Mouse (Mus musculus) embryonic facial prominence, embryonic 15.5 days (tissue): ENCODE measurements around the gene Prpsap1. TPM values are rescaled to one million over a fixed set of nuclear protein-coding genes. Genes with fewer than 3 reads are reported as not detected.
"Not testable (repeated sequence)": the region's sequence is repeated elsewhere in the genome, so short reads cannot be mapped to it uniquely, and the experiment has no call there.

Experiments used
- ATAC-seq: fragments of 200-750 bp; cut with Nextera tagmentation; 2 replicates; pipeline ENCODE4 v1.8.0; 2017; ENCODE audit warnings: low read depth, moderate TSS enrichment; ENCODE audit not compliant: insufficient number of reproducible peaks, low FRiP score, low TSS enrichment
- H3K27ac ChIP-seq: fragments of 300-500 bp; sonication (generic); replicated peaks from 2 replicates; pipeline ENCODE4 v1.5.1; 2015; ENCODE audit warnings: mild to moderate bottlenecking, inconsistent platforms
- H3K27me3 ChIP-seq: fragments of 300-500 bp; sonication (generic); 2 replicates; pipeline ENCODE4 v1.6.1; 2015; ENCODE audit warnings: inconsistent platforms
- H3K36me3 ChIP-seq: fragments of 300-500 bp; sonication (generic); 2 replicates; pipeline ENCODE4 v1.6.1; 2015; ENCODE audit warnings: mild to moderate bottlenecking, inconsistent platforms
- H3K4me1 ChIP-seq: fragments of 300-500 bp; sonication (generic); 2 replicates; pipeline ENCODE4 v1.6.1; 2015; ENCODE audit warnings: inconsistent platforms
- H3K4me2 ChIP-seq: fragments of 300-500 bp; sonication (generic); replicated peaks from 2 replicates; pipeline ENCODE4 v1.6.1; 2015; ENCODE audit warnings: mild to moderate bottlenecking, inconsistent platforms
- H3K4me3 ChIP-seq: fragments of 300-500 bp; sonication (generic); replicated peaks from 2 replicates; pipeline ENCODE4 v1.5.1; 2015; ENCODE audit warnings: mild to moderate bottlenecking, inconsistent platforms
- H3K9ac ChIP-seq: fragments of 300-500 bp; sonication (generic); 2 replicates; pipeline ENCODE4 v1.6.1; 2015; ENCODE audit warnings: inconsistent platforms
- H3K9me3 ChIP-seq: fragments of 300-500 bp; sonication (generic); replicated peaks from 2 replicates; pipeline ENCODE4 v1.6.1; 2016; ENCODE audit warnings: inconsistent platforms
- WGBS: fragments of 180-500 bp; shearing (Covaris S2); methylation state at CpG from one replicate; pipeline ENCODE4 v1.1.7; 2015; 5-methylcytosine and 5-hydroxymethylcytosine counted together
- polyA plus RNA-seq: library from polyadenylated mRNA; unstranded; fragments of >200 nt; fragmentation: Nextera tagmentation; extraction: Ambion mirVana; gene quantifications from 2 replicates; pipeline ENCODE4 v1.2.1, GENCODE M21; 2015

Prpsap1 gene
- polyA plus RNA-seq, 1 experiment from 2014 or later: 161 TPM

- WGBS: 92% methylated on average over 8 of the region's 8 CpGs
- no peak overlapping the region for H3K9ac ChIP-seq
Measured at GRCm38 (mm10) chr11:116480975-116481374, 13.0 kb downstream of the Prpsap1 start.

GRCm38 (mm10) chr11:116479832-116480231, 14.2 kb downstream of the Prpsap1 start:
- WGBS: 46% methylated on average over 8 of the region's 8 CpGs
- no peak for ATAC-seq
- Histone ChIP-seq H3K27me3 (no peaks in the 10 kb centered on the region), H3K4me2 (no peak overlapping the region), H3K9me3 (no peaks in the 10 kb centered on the region), H3K9ac (no peak overlapping the region), H3K36me3 (peaks cover 93% of the 10 kb centered on the region), H3K4me1 (no peaks in the 10 kb centered on the region), H3K27ac (no peak overlapping the region), H3K4me3 (no peak overlapping the region)

More at GRCm38 (mm10) chr11:116480975-116481374, 13.0 kb downstream of the Prpsap1 start:
- Histone ChIP-seq H3K9me3 (no peaks in the 10 kb centered on the region), H3K36me3 (peaks cover 95% of the 10 kb centered on the region), H3K27me3 (no peaks in the 10 kb centered on the region), H3K27ac (no peak overlapping the region), H3K4me1 (no peaks in the 10 kb centered on the region), H3K4me2 (no peak overlapping the region), H3K4me3 (no peak overlapping the region)
- no peak for ATAC-seq

- no peak for ATAC-seq
- H3K36me3 ChIP-seq: peaks cover 94% of the 10 kb centered on the region
- H3K4me3 ChIP-seq: no peak overlapping the region
- no peak overlapping the region for H3K4me2 ChIP-seq
- no peaks in the 10 kb centered on the region for H3K9me3 ChIP-seq
- no peak overlapping the region for H3K9ac ChIP-seq
- H3K27me3 ChIP-seq: no peaks in the 10 kb centered on the region
- WGBS: 74% methylated on average over 7 of the region's 7 CpGs
- no peak overlapping the region for H3K27ac ChIP-seq
- no peaks in the 10 kb centered on the region for H3K4me1 ChIP-seq
Measured at GRCm38 (mm10) chr11:116478978-116479377, 15.0 kb downstream of the Prpsap1 start.

GRCm38 (mm10) chr11:116477160-116477759, 16.7 kb downstream of the Prpsap1 start:
- Histone ChIP-seq H3K4me2 (no peak overlapping the region), H3K4me3 (no peak overlapping the region), H3K27me3 (no peaks in the 10 kb centered on the region), H3K4me1 (no peaks in the 10 kb centered on the region), H3K9ac (no peak overlapping the region), H3K27ac (no peak overlapping the region), H3K9me3 (no peaks in the 10 kb centered on the region), H3K36me3 (peaks cover 98% of the 10 kb centered on the region)
- ATAC-seq: no peak
- WGBS: 71% methylated on average over 15 of the region's 15 CpGs

- H3K9me3 ChIP-seq: no peaks in the 10 kb centered on the region
- no peak for ATAC-seq
- H3K36me3 ChIP-seq: peaks cover 98% of the 10 kb centered on the region
- 0 out of 2 replicates have a peak overlapping the region, but pooled peaks have one; percentile 2 for H3K27ac ChIP-seq
- H3K9ac ChIP-seq: no peak overlapping the region
- no peak overlapping the region for H3K4me2 ChIP-seq
- 88% methylated on average over 6 of the region's 6 CpGs for WGBS
- no peak overlapping the region for H3K4me3 ChIP-seq
- no peaks in the 10 kb centered on the region for H3K27me3 ChIP-seq
- H3K4me1 ChIP-seq: no peaks in the 10 kb centered on the region
Measured at GRCm38 (mm10) chr11:116476696-116477095, 17.3 kb downstream of the Prpsap1 start.

GRCm38 (mm10) chr11:116476041-116476440, 18.0 kb downstream of the Prpsap1 start:
- Histone ChIP-seq H3K27me3 (no peaks in the 10 kb centered on the region), H3K4me3 (no peak overlapping the region), H3K27ac (0 out of 2 replicates have a peak overlapping the region, but pooled peaks have one; percentile 2), H3K4me2 (no peak overlapping the region), H3K36me3 (peaks cover 98% of the 10 kb centered on the region), H3K9me3 (no peaks in the 10 kb centered on the region), H3K9ac (no peak overlapping the region), H3K4me1 (no peaks in the 10 kb centered on the region)
- WGBS: 80% methylated on average over 10 of the region's 10 CpGs
- no peak for ATAC-seq

- WGBS: 75% methylated on average over 4 of the region's 4 CpGs
- H3K9ac ChIP-seq: no peak overlapping the region
- ATAC-seq: no peak
- H3K27me3 ChIP-seq: no peaks in the 10 kb centered on the region
- H3K4me1 ChIP-seq: no peaks in the 10 kb centered on the region
- H3K4me2 ChIP-seq: no peak overlapping the region
- H3K27ac ChIP-seq: no peak overlapping the region
- no peak overlapping the region for H3K4me3 ChIP-seq
- H3K9me3 ChIP-seq: no peaks in the 10 kb centered on the region
- H3K36me3 ChIP-seq: peaks cover 75% of the 10 kb centered on the region
Measured at GRCm38 (mm10) chr11:116472275-116472674, 21.7 kb downstream of the Prpsap1 start.

- Histone ChIP-seq H3K4me1 (no peaks in the 10 kb centered on the region), H3K9ac (no peak overlapping the region), H3K4me3 (no peak overlapping the region), H3K4me2 (no peak overlapping the region), H3K27me3 (no peaks in the 10 kb centered on the region), H3K36me3 (peaks cover 62% of the 10 kb centered on the region), H3K27ac (no peak overlapping the region), H3K9me3 (no peaks in the 10 kb centered on the region)
- WGBS: 87% methylated on average over 4 of the region's 4 CpGs
- ATAC-seq: no peak
Measured at GRCm38 (mm10) chr11:116470896-116471295, 23.1 kb downstream of the Prpsap1 start.

- Histone ChIP-seq H3K9ac (no peak overlapping the region), H3K36me3 (peaks cover 55% of the 10 kb centered on the region), H3K9me3 (no peaks in the 10 kb centered on the region), H3K4me1 (no peaks in the 10 kb centered on the region), H3K27ac (no peak overlapping the region), H3K4me3 (no peak overlapping the region), H3K4me2 (no peak overlapping the region), H3K27me3 (0 out of 2 replicates have a peak, but pooled peaks cover 2% of the 10 kb centered on the region)
- WGBS: 84% methylated on average over 3 of the region's 3 CpGs
- no peak for ATAC-seq
Measured at GRCm38 (mm10) chr11:116470249-116470648, 23.8 kb downstream of the Prpsap1 start.

- WGBS: 65% methylated on average over 3 of the region's 3 CpGs
- not testable (repeated sequence) for H3K4me2 ChIP-seq, H3K27ac ChIP-seq, ATAC-seq, H3K4me1 ChIP-seq, H3K9ac ChIP-seq, H3K9me3 ChIP-seq, H3K27me3 ChIP-seq, H3K4me3 ChIP-seq
- peaks cover 38% of the 10 kb centered on the region for H3K36me3 ChIP-seq
Measured at GRCm38 (mm10) chr11:116468338-116468737, 25.7 kb downstream of the Prpsap1 start.

GRCm38 (mm10) chr11:116466141-116466540, 27.9 kb downstream of the Prpsap1 start, which contains the start of gene Qrich2:
Gene Qrich2 (minus strand): TSS chr11:116466241.
- WGBS: 65% methylated on average over 20 of the region's 20 CpGs
- no peak within 1 kb of the TSS for H3K4me3 ChIP-seq
- no peaks in the 10 kb centered on the region for H3K9me3 ChIP-seq
- H3K4me2 ChIP-seq: no peak within 1 kb of the TSS
- H3K27ac ChIP-seq: no peak within 1 kb of the TSS
- peaks cover 16% of the 10 kb centered on the region for H3K36me3 ChIP-seq
- peaks cover 5% of the 10 kb centered on the region for H3K4me1 ChIP-seq
- no peak for ATAC-seq
- H3K9ac ChIP-seq: no peak within 1 kb of the TSS
- 0 out of 2 replicates have a peak, but pooled peaks cover 2% of the 10 kb centered on the region for H3K27me3 ChIP-seq

GRCm38 (mm10) chr11:116463833-116464232, 30.2 kb downstream of the Prpsap1 start:
- Histone ChIP-seq H3K36me3 (no peaks in the 10 kb centered on the region), H3K4me2 (no peak overlapping the region), H3K9ac (no peak overlapping the region), H3K4me1 (peaks cover 5% of the 10 kb centered on the region), H3K4me3 (no peak overlapping the region), H3K27ac (no peak overlapping the region), H3K27me3 (0 out of 2 replicates have a peak, but pooled peaks cover 2% of the 10 kb centered on the region), H3K9me3 (no peaks in the 10 kb centered on the region)
- ATAC-seq: peak; percentile 80
- WGBS: 8% methylated on average over 2 of the region's 2 CpGs
